Mouse (Mus musculus) liver, adult 2 months (tissue): ENCODE measurements around the gene Maff.

Experiments
- CTCF ChIP-seq: fragments of 200-500 bp; IDR thresholded peaks from 2 replicates; pipeline ENCODE4 v1.5.1; 2011; ENCODE audit warnings: low read depth, low read length, control low read depth
- POLR2A ChIP-seq: fragments of 200-500 bp; IDR thresholded peaks from 2 replicates; pipeline ENCODE4 v1.6.1; 2011; ENCODE audit warnings: low read length, control low read depth; ENCODE audit not compliant: insufficient read depth; ENCODE audit errors: extremely low read depth

DNA sequence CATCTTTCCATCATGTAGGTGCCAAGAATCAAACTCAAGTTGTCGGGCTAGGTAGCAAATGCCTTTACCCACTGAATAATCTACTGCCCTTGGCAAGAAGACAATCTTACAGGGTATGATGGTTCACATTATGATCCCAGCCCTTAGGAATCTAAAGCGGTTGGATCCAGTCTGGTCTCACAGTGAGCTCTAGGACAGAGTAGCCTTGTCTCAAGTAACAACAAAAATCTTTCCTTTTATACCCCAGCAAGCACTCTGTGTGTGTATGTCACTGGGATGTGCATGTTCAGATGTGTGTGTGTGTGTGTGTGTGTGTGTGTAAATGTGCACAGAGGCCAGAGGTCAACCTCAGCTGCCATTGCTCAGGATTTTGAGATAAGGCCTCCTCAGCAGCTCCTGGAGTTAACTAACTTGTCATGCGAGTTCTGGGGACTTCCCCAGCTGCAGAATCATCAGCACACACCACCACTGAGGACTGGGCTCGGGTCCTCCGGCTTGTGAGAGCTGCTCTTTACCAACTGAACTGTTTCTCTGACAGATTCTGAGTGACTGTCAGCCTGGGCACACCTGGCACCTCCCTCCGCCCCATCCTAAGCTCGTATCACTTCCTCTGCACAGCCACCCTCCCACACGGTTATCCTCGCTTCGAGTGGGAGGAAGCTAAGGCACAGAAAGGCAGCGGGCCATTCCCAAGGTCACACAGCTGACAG is 24.0 kb upstream of the Maff start:
- TF ChIP-seq CTCF (no peak), POLR2A (no peak)
